Mouse (Mus musculus): ENCODE measurements around the gene Disp2.

DNA sequence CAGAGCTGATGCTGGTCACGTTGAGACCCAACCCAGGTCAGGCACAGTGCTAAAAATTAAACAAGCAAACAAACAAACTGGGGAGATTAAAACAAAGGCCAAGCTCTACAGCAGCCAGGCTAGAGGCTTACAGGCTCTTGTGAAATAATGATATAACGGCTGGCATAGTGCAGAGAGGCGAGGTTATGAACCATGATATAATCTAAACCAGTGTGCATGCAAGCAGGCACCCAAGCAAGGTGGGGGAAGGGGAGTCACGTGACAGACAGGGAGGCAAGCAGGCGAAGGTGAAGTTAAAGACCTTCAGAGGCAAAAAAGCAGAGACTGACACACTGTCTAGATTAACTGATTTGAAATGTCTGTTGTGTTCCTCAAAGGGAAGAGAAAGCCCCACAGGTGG lies 3.6 kb downstream of the Disp2 start:
- TF ChIP-seq CTCF (IDR thresholded peaks at IDR 0.05) (no peak), EP300 (IDR thresholded peaks at IDR 0.05) (no peak)

Measured in lung, postnatal 0 days (tissue).